Comparison of ENCODE assay signal across 12 mouse cellular contexts in genomic region chr5:48840971-48841370, GRCm38 (mm10).
"Had no signal": no experiment of that assay in that cellular context is flagged by ENCODE, and none has a peak within 500 bp of the region (broad histone marks: within the 10 kb centered on the region; RNA-seq: fewer than 3 reads in every experiment).

No protein-coding gene starts in this region.

- H3K27me3 ChIP-seq: kidney, embryonic 15.5 days; liver, embryonic 13.5 days had no signal

- H3K4me2 ChIP-seq: kidney, embryonic 15.5 days; liver, embryonic 13.5 days had no signal

- DNase-seq: kidney, adult 8-10 months; kidney, postnatal 10 days; kidney, postnatal 36 days; layer of hippocampus, postnatal 36 days; liver, embryonic 13.5 days; lung, adult 2 months; lung, postnatal 14 days; lung, postnatal 4 days; thymus, adult 18-20 months; thymus, postnatal 4 days had no signal

- H3K4me1 ChIP-seq: kidney, embryonic 15.5 days; liver, embryonic 13.5 days had no signal

- H3K27ac ChIP-seq: kidney, embryonic 15.5 days; left cerebral cortex, adult 2 months; liver, embryonic 13.5 days had no signal

- H3K4me3 ChIP-seq: kidney, embryonic 15.5 days; left cerebral cortex, adult 2 months; liver, embryonic 13.5 days had no signal

- H3K9ac ChIP-seq: kidney, embryonic 15.5 days; liver, embryonic 13.5 days had no signal

- H3K36me3 ChIP-seq: kidney, embryonic 15.5 days; liver, embryonic 13.5 days had no signal

- H3K9me3 ChIP-seq: kidney, embryonic 15.5 days; liver, embryonic 13.5 days had no signal
